Mouse (Mus musculus) testis, adult 2 months (tissue): ENCODE measurements at regions not wholly inside any gene's neighbourhood (a gene's known extent, or its start where the extent isn't known, plus 50 kb on each side); places are given as distances from the start of the nearest gene placed in this dataset.

Experiments
- CTCF ChIP-seq: fragments of 200-500 bp; IDR thresholded peaks from 2 replicates; pipeline ENCODE4 v1.5.1; 2012; ENCODE audit warnings: low read depth, mild to moderate bottlenecking, inconsistent platforms, low read length, moderate library complexity; ENCODE audit not compliant: control insufficient read depth, insufficient read depth, insufficient replicate concordance
- POLR2A ChIP-seq: fragments of 200-500 bp; IDR thresholded peaks from 2 replicates; pipeline ENCODE4 v1.6.1; 2012; ENCODE audit warnings: low read depth, mild to moderate bottlenecking, inconsistent platforms, low read length, moderate library complexity; ENCODE audit not compliant: control insufficient read depth

- TF ChIP-seq POLR2A (no peak), CTCF (no peak)
Observed at GRCm38 (mm10) chr2:148325854-148326387, 69.2 kb upstream of the Sstr4 start.
